Mouse (Mus musculus) intestine, embryonic 14.5 days (tissue): ENCODE results near the gene Unc80. TPM values are rescaled to one million over a fixed set of nuclear protein-coding genes. Genes with fewer than 3 reads are reported as not detected.

ENCODE experiments used
- ATAC-seq: fragments of 200-750 bp; cut with Nextera tagmentation; replicated peaks from 2 replicates; pipeline ENCODE4 v1.8.0; 2017; ENCODE audit warnings: low read depth, moderate number of reproducible peaks, moderate TSS enrichment, moderate library complexity; ENCODE audit not compliant: low FRiP score, low TSS enrichment
- DNase-seq: peaks from one replicate; pipeline ENCODE4 v3.0.0-alpha.2; 2018; ENCODE audit warnings: low spot score
- H3K27ac ChIP-seq: fragments of 300-500 bp; sonication (generic); 2 replicates; pipeline ENCODE4 v1.5.1; 2014; ENCODE audit warnings: low read depth, mild to moderate bottlenecking, control low read depth
- H3K27me3 ChIP-seq: fragments of 300-500 bp; sonication (generic); replicated peaks from 2 replicates; pipeline ENCODE4 v1.6.1; 2014; ENCODE audit warnings: low read length, control low read depth; ENCODE audit not compliant: control insufficient read depth, insufficient read depth
- H3K36me3 ChIP-seq: fragments of 300-500 bp; sonication (generic); 2 replicates; pipeline ENCODE4 v1.6.1; 2014; ENCODE audit warnings: low read length, control low read depth; ENCODE audit not compliant: control insufficient read depth, insufficient read depth
- H3K4me1 ChIP-seq: fragments of 300-500 bp; sonication (generic); replicated peaks from 2 replicates; pipeline ENCODE4 v1.6.1; 2014; ENCODE audit warnings: low read length, control low read depth, mixed read lengths; ENCODE audit not compliant: control insufficient read depth, insufficient read depth
- H3K4me2 ChIP-seq: fragments of 300-500 bp; sonication (generic); 2 replicates; pipeline ENCODE4 v1.6.1; 2014; ENCODE audit warnings: low read length
- H3K4me3 ChIP-seq: fragments of 300-500 bp; sonication (generic); 2 replicates; pipeline ENCODE4 v1.5.1; 2014; ENCODE audit warnings: low read depth, low read length, control low read depth, mixed read lengths
- H3K9ac ChIP-seq: fragments of 300-500 bp; sonication (generic); 2 replicates; pipeline ENCODE4 v1.6.1; 2014; ENCODE audit warnings: mild to moderate bottlenecking, low read length
- H3K9me3 ChIP-seq: fragments of 300-500 bp; sonication (generic); 2 replicates; pipeline ENCODE4 v1.6.1; 2016; ENCODE audit warnings: low read length, control low read depth; ENCODE audit not compliant: control insufficient read depth
- WGBS: fragments of 180-500 bp; shearing (Covaris S2); extraction: QIAGEN DNeasy Blood & Tissue Kit; methylation state at CpG from one replicate; pipeline ENCODE4 v1.1.7; 2014; 5-methylcytosine and 5-hydroxymethylcytosine counted together
- polyA plus RNA-seq: library from polyadenylated mRNA; unstranded; fragments of >200 nt; fragmentation: Nextera tagmentation; extraction: Ambion mirVana; gene quantifications from 2 replicates; pipeline ENCODE4 v1.2.1, GENCODE M21; 2014

Unc80 gene
- polyA plus RNA-seq, 1 experiment from 2014 or later = 0.39 TPM

DNA sequence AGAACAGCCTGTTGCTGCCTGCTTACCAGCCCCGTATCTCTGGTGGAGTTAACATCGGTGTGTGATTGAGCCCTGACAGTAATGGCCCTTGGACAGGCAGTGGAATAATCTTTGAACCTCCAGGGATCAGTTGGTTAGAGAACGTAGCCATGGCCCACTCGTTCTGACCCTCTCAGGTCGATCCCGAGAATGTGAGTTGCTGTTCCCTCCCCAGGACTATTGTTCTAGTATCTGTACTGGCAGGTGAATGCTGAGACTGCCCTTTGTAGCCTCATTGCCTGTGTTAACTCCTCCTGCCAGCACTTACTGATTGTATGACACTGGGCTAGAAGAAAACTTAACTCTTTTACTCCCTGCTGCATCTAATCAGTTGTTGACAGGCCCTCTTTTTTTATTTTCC lies 236.4 kb downstream of the Unc80 start:
- 69% methylated on average over 6 of the region's 6 CpGs for WGBS

GRCm38 (mm10) chr1:66712859-66713258 lies 244.7 kb downstream of the Unc80 start:
- Histone ChIP-seq H3K36me3 (peaks cover 50% of the 10 kb centered on the region), H3K9ac (no peak overlapping the region), H3K27me3 (no peaks in the 10 kb centered on the region), H3K27ac (no peak overlapping the region), H3K9me3 (no peaks in the 10 kb centered on the region), H3K4me2 (no peak overlapping the region), H3K4me3 (no peak overlapping the region), H3K4me1 (no peaks in the 10 kb centered on the region)
- ATAC-seq (no peak), DNase-seq (no peak)
- WGBS = 89% methylated on average over 3 of the region's 3 CpGs

More for the DNA sequence above, 236.4 kb downstream of the Unc80 start:
- Histone ChIP-seq H3K4me1 (peaks cover 8% of the 10 kb centered on the region; the same call in 1 of the 2 replicates), H3K36me3 (peaks cover 27% of the 10 kb centered on the region), H3K9me3 (no peaks in the 10 kb centered on the region), H3K27ac (no peak overlapping the region), H3K9ac (no peak overlapping the region), H3K27me3 (no peaks in the 10 kb centered on the region), H3K4me3 (no peak overlapping the region), H3K4me2 (no peak overlapping the region)
- ATAC-seq (no peak), DNase-seq (no peak)

- Histone ChIP-seq H3K36me3 (peaks cover 52% of the 10 kb centered on the region), H3K4me2 (no peak overlapping the region), H3K4me3 (no peak overlapping the region), H3K27me3 (no peaks in the 10 kb centered on the region), H3K27ac (no peak overlapping the region), H3K4me1 (no peaks in the 10 kb centered on the region), H3K9ac (no peak overlapping the region), H3K9me3 (no peaks in the 10 kb centered on the region)
- 58% methylated on average over 1 of the region's 1 CpGs for WGBS
- ATAC-seq (no peak), DNase-seq (no peak)
These were observed 262.4 kb downstream of the Unc80 start for GRCm38 (mm10) chr1:66730581-66730980.

Other genes starting within 250 kb of the Unc80 start
- gene Rpe, start 232.5 kb downstream of the Unc80 start, polyA plus RNA-seq = 53.3 and 53.4 TPM in 2 replicates